Mouse (Mus musculus): Measurements from ENCODE around the gene Lrp2. TPM values are rescaled to one million over a fixed set of nuclear protein-coding genes. Genes with fewer than 3 reads are reported as not detected.

Lrp2 gene
- total and polyA plus RNA-seq, 2 experiments from 2014 or later: 0.46 to 3.9 TPM

DNA sequence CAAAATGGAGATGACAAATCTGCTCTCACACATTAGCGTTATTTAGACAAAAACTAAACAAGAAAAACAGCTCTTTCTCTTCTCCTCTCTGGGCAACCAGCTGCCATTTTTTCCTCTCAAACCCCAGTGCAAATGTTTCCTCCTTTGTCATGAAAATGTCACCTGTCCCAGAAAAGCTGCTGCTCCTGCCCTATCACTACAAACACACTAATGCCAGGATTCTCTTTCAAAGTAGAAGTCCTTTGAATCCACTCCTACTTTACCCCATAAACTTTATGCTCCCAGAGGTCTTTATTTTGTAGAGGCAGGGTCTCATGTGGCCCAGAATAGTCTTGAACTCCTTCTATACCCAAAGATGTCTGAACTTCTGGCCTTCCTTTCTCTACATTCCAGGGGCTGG lies 6.7 kb upstream of the Lrp2 start:
- no peak for DNase-seq (ENCODE audit: low spot score)
- no peak overlapping the region for H3K4me3 ChIP-seq (ENCODE audit: low read length)
- H3K36me3 ChIP-seq (ENCODE audit: insufficient read depth, low read length): no peaks in the 10 kb centered on the region
- WGBS: 27% methylated on average over 1 of the region's 1 CpGs
- H3K27ac ChIP-seq: no peak overlapping the region
- no peak for ATAC-seq
- no peak overlapping the region for H3K9ac ChIP-seq (replicated peaks; ENCODE audit: low read length)
- TF ChIP-seq CTCF (IDR thresholded peaks at IDR 0.05; ENCODE audit: low read depth): no peak
- H3K4me1 ChIP-seq (ENCODE audit: insufficient read depth, low read length): 0 out of 2 replicates have a peak, but pooled peaks cover 4% of the 10 kb centered on the region
- no peak overlapping the region for H3K4me2 ChIP-seq (ENCODE audit: low read depth, low read length)
- 0 out of 2 replicates have a peak, but pooled peaks cover 1% of the 10 kb centered on the region for H3K27me3 ChIP-seq (ENCODE audit: insufficient read depth, low read length)
- no peaks in the 10 kb centered on the region for H3K9me3 ChIP-seq (ENCODE audit: low read length)

GRCm38 (mm10) chr2:69591966-69592505 lies 6.2 kb upstream of the Lrp2 start:
- ATAC-seq (no peak), DNase-seq (ENCODE audit: low spot score) (no peak)
- no peak for TF ChIP-seq CTCF (IDR thresholded peaks at IDR 0.05; ENCODE audit: low read depth)
- H3K27ac ChIP-seq: no peak overlapping the region
- no peaks in the 10 kb centered on the region for H3K9me3 ChIP-seq (ENCODE audit: low read length)
- H3K4me2 ChIP-seq (ENCODE audit: low read depth, low read length): no peak overlapping the region
- H3K9ac ChIP-seq (replicated peaks; ENCODE audit: low read length): no peak overlapping the region
- H3K27me3 ChIP-seq (ENCODE audit: insufficient read depth, low read length): peaks cover 6% of the 10 kb centered on the region; the same call in 1 of the 2 replicates
- H3K36me3 ChIP-seq (ENCODE audit: insufficient read depth, low read length): no peaks in the 10 kb centered on the region
- 59% methylated on average over 7 of the region's 7 CpGs for WGBS
- H3K4me1 ChIP-seq (ENCODE audit: insufficient read depth, low read length): peaks cover 8% of the 10 kb centered on the region; the same call in 1 of the 2 replicates
- H3K4me3 ChIP-seq (ENCODE audit: low read length): no peak overlapping the region

DNA sequence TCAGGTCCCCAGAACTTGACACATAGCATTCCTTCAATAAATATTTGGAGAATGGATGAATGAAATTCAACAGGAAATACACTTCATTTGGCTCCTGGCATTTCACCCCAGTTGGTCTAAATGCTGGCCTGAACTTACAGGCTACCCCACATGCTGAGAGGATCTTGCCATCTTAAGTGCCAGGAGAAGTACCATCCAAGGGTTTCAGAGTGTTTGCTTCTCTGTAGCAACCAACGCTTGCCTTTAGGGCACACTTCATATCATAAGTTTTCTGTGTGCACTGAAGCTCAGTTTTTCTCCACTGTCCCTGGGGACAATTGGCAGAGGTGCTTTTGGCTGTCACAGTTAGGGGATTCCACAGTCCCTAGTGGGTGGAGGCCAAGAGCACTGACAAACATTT lies 4.7 kb upstream of the Lrp2 start:
- ATAC-seq (no peak), DNase-seq (ENCODE audit: low spot score) (no peak)
- WGBS: 78% methylated on average over 1 of the region's 1 CpGs

GRCm38 (mm10) chr2:69587896-69588295 lies 2.0 kb upstream of the Lrp2 start:
- WGBS: 0% methylated on average over 23 of the region's 23 CpGs
- Histone ChIP-seq H3K9ac (replicated peaks; ENCODE audit: low read length) (no peak overlapping the region), H3K27ac (no peak overlapping the region), H3K36me3 (ENCODE audit: insufficient read depth, low read length) (no peaks in the 10 kb centered on the region), H3K4me1 (ENCODE audit: insufficient read depth, low read length) (peaks cover 10% of the 10 kb centered on the region; the same call in 1 of the 2 replicates), H3K4me2 (ENCODE audit: low read depth, low read length) (peak overlapping the region; percentile 98), H3K9me3 (ENCODE audit: low read length) (no peaks in the 10 kb centered on the region), H3K4me3 (ENCODE audit: low read length) (peak overlapping the region; percentile 36), H3K27me3 (ENCODE audit: insufficient read depth, low read length) (peaks cover 14% of the 10 kb centered on the region)
- TF ChIP-seq CTCF (IDR thresholded peaks at IDR 0.05; ENCODE audit: low read depth): no peak
- ATAC-seq (peak; percentile 25; the same call in 1 of the 2 replicates), DNase-seq (ENCODE audit: low spot score) (no peak)

More for the DNA sequence above, 4.7 kb upstream of the Lrp2 start:
- peaks cover 10% of the 10 kb centered on the region; the same call in 1 of the 2 replicates for H3K4me1 ChIP-seq (ENCODE audit: insufficient read depth, low read length)
- no peak overlapping the region for H3K9ac ChIP-seq (replicated peaks; ENCODE audit: low read length)
- peaks cover 9% of the 10 kb centered on the region for H3K27me3 ChIP-seq (ENCODE audit: insufficient read depth, low read length)
- no peaks in the 10 kb centered on the region for H3K9me3 ChIP-seq (ENCODE audit: low read length)
- H3K36me3 ChIP-seq (ENCODE audit: insufficient read depth, low read length): no peaks in the 10 kb centered on the region
- no peak for TF ChIP-seq CTCF (IDR thresholded peaks at IDR 0.05; ENCODE audit: low read depth)
- H3K27ac ChIP-seq: no peak overlapping the region
- H3K4me2 ChIP-seq (ENCODE audit: low read depth, low read length): no peak overlapping the region
- H3K4me3 ChIP-seq (ENCODE audit: low read length): no peak overlapping the region

- Histone ChIP-seq H3K36me3 (ENCODE audit: insufficient read depth, low read length) (no peaks in the 10 kb centered on the region), H3K4me3 (ENCODE audit: low read length) (peak overlapping the region; percentile 36), H3K9me3 (ENCODE audit: low read length) (no peaks in the 10 kb centered on the region), H3K4me2 (ENCODE audit: low read depth, low read length) (peak overlapping the region; percentile 98), H3K27ac (no peak overlapping the region), H3K9ac (replicated peaks; ENCODE audit: low read length) (0 out of 2 replicates have a peak overlapping the region, but pooled peaks have one; percentile 17), H3K4me1 (ENCODE audit: insufficient read depth, low read length) (peaks cover 10% of the 10 kb centered on the region; the same call in 1 of the 2 replicates), H3K27me3 (ENCODE audit: insufficient read depth, low read length) (peaks cover 14% of the 10 kb centered on the region)
- DNase-seq (ENCODE audit: low spot score): peak; percentile 16
- WGBS: under 1% methylated on average over 26 of the region's 26 CpGs
- 0 out of 2 replicates have a peak, but pooled peaks have one; percentile 30 for ATAC-seq
- TF ChIP-seq CTCF (IDR thresholded peaks at IDR 0.05; ENCODE audit: low read depth): peak; percentile 31
These were observed 1.2 kb upstream of the Lrp2 start for GRCm38 (mm10) chr2:69586821-69587728.

GRCm38 (mm10) chr2:69585191-69585885 lies 527 bp downstream of the Lrp2 start:
- Histone ChIP-seq H3K27ac (peak overlapping the region; percentile 7; the same call in 1 of the 2 replicates), H3K9ac (replicated peaks; ENCODE audit: low read length) (peak overlapping the region; percentile 47), H3K36me3 (ENCODE audit: insufficient read depth, low read length) (no peaks in the 10 kb centered on the region), H3K27me3 (ENCODE audit: insufficient read depth, low read length) (peaks cover 14% of the 10 kb centered on the region), H3K4me3 (ENCODE audit: low read length) (peak overlapping the region; percentile 55), H3K9me3 (ENCODE audit: low read length) (no peaks in the 10 kb centered on the region), H3K4me2 (ENCODE audit: low read depth, low read length) (peak overlapping the region; percentile 98), H3K4me1 (ENCODE audit: insufficient read depth, low read length) (peaks cover 10% of the 10 kb centered on the region; the same call in 1 of the 2 replicates)
- under 1% methylated on average over 61 of the region's 61 CpGs for WGBS
- no peak for TF ChIP-seq CTCF (IDR thresholded peaks at IDR 0.05; ENCODE audit: low read depth)
- peak; percentile 42 for DNase-seq (ENCODE audit: low spot score)
- ATAC-seq: peak; percentile 47

Data from hindbrain, postnatal 0 days (tissue).